Mouse (Mus musculus) retina, adult 2 months (tissue): Measurements from ENCODE around the gene Dchs1.
"Not testable (repeated sequence)": the region's sequence is repeated elsewhere in the genome, so short reads cannot be mapped to it uniquely, and the experiment has no call there.

Experiments
- DNase-seq: peaks from one replicate; pipeline ENCODE4 v3.0.0-alpha.2; 2012; ENCODE audit warnings: low read depth, low spot score

The Dchs1 gene

DNA sequence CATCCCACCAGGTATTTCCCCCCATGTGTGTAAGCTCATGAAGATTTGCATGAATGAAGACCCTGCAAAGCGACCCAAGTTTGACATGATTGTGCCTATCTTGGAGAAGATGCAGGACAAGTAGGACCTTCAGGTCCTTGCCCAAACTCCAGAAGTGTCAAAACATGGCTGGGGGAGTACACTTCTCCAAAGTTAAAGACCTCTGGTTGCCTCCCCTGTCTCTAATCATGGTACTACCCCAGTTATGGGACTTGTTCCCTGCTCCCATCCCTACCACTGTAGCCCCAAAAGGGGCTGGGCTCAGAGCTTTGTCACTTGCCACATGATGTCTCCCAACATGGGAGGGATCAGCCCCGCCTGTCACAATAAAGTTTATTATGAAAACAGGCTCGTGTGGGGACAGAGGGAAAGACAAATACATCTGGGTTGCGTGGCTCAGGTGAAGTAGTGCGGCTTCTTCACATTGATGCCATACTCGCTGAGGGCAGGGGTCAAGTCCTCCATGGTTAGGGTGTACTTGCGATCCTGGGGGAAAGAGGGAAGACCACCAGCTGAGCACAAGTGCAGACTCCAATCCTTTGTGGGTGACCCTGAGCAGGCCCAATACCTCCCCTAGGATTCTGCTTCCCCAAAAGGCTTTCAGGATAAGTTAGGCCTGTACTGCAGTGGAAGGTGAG lies 44.8 kb downstream of the Dchs1 start:
- not testable (repeated sequence) for DNase-seq

DNA sequence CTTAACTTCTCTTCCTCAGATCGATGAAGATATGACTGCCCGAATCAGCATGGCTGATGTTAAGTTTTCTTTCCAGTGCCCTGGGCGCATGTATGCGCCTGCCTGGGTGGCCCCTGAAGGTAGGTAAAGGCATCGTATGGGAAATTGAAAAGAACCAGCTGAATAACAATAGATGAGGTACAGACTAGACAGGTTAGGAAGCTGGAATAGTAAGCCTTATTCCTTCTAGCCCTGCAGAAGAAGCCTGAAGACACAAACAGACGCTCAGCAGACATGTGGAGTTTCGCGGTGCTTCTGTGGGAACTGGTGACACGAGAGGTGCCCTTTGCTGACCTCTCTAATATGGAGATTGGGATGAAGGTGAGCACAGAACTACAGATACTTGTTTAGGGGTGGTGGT lies 45.5 kb downstream of the Dchs1 start:
- no peak for DNase-seq

DNA sequence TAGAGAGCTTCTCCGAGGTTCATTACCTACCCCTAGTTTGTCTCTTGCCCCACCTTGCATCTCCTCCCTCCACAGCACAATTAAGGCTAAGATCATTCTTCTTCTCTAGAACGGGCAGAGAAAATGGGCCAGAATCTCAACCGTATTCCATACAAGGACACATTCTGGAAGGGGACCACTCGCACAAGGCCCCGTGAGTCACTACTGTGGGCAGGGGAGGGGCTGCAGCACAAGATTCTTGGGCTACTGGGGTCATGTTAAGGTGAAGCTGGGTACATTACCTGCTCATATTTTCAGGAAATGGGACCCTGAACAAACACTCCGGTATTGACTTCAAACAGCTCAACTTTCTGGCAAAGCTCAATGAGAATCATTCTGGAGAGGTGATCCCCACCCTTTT lies 46.6 kb downstream of the Dchs1 start:
- no peak for DNase-seq

DNA sequence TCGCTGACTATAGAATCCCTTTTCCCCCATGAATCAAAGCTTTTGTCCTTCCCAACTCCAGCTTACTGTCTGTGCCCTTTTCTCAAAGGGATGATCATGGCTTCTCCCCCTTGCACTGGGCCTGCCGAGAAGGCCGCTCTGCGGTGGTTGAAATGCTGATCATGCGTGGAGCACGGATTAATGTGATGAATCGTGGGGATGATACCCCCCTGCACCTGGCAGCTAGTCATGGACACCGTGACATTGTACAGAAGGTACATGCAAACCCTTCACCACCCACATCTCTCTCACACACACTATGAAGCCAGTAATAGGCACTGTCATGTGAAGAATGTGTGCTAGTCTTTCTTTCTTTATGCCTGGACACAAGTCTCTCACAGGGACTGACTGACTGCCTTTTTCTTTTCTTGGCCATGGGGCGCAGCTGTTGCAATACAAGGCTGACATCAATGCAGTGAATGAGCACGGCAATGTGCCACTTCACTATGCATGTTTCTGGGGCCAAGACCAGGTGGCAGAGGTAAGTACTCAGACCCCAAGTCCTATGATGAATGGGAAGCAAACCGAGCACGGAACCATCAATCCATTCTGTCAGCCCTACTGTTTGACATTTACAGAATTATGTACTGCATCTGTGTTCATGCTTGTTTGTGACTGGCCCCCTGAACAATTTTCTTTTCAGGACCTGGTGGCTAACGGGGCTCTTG lies 47.2 kb downstream of the Dchs1 start:
- DNase-seq: no peak

- no peak for DNase-seq
Observed at GRCm38 (mm10) chr7:105738948-105739347, 48.5 kb downstream of the Dchs1 start.

GRCm38 (mm10) chr7:105738286-105738685 lies 49.2 kb downstream of the Dchs1 start:
- no peak for DNase-seq

- DNase-seq: no peak
Observed at GRCm38 (mm10) chr7:105737648-105738047, 49.8 kb downstream of the Dchs1 start.

DNA sequence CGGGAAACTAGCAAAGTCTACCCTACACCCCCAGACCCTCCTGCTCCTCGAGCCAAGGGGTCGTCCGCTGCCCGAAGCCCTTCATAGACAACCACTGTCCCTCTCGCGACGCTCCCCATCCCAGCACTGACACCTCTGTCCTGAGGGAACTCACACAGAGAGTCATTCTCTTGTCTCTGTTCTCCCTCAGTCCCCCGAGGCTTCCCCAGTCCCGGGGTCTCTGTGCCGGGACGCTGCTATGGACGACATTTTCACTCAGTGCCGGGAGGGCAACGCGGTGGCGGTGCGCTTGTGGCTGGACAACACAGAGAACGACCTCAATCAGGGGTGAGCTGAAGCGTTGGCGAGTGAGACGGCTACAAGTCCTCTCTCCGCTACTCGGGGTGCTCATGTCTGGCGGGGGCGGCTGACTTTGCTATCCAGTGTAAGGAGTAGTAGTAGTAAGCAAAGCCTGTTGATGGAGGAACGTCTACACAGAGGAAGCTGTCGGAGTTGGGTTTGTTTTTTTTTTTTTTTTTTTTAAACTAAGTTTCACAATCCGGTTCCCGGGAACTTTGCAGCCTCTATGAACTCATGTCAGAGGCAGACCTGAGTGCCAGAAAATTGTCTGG lies 50.4 kb downstream of the Dchs1 start, which contains the start of gene Rrp8:
Gene Rrp8, minus strand, starts transcription at position 475 of the 611 bp plus-strand sequence.
- DNase-seq: no peak

GRCm38 (mm10) chr7:105736264-105736901 lies 51.1 kb downstream of the Dchs1 start, which contains the start of gene Ilk:
Ilk (plus strand) TSS chr7:105736592.
- DNase-seq: peak; percentile 82

DNA sequence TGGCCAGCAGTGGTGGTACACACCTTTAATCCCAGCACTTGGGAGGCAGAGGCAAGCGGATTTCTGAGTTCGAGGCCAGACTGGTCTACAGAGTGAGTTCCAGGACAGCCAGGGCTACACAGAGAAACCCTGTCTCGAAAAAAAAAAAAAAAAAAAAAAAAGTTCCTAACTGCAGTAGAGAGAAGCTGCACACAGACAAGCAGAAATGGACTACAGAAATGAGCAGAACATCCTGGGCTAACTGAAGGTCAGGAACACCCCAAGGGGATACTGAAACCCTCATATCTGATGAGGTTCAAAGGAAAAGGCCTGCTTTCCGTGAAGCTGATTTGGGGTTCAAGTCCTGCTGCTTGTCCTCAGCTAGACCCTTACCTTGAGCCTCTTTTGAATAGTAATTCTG lies 52.0 kb downstream of the Dchs1 start:
- DNase-seq: not testable (repeated sequence)

DNA sequence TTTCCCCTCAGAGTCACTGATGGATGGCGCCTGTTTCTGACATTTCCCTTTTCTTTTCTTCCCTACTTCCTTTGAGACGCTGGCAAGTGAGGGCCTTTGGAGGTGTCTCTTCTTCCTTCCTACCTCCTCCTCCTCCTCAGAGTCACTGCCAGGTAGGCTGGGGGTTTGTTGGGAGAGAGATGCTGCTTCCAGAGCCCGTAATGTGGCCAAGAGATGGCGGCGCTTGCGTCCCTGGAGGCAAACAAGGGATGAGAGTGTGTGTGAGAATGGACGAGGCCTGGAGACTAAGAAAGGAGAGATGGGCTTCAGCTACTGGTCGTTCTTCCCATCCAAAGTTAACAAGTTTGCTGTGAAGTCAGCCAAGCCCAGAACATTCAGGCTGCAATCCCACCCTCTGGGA lies 52.6 kb downstream of the Dchs1 start:
- no peak for DNase-seq

DNA sequence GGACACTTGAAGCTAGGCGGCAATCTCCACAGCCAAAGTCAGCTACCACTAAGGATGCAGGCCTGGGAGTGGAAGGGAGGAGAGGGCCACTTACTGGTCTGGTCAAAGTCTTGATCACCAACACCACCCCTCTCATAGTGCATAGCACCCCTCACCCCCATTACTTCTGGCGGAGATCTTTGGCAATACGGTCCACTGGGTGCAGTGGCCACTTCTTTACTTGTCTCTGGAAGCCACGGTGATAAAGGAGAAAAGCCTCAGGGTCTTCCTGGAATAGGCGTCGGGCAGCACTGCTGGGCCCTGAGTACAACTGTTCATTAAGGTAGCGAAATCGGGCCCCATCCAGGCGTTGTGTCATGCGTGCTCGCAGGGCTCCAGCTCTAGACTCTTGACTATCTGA lies 53.6 kb downstream of the Dchs1 start:
- no peak for DNase-seq

DNA sequence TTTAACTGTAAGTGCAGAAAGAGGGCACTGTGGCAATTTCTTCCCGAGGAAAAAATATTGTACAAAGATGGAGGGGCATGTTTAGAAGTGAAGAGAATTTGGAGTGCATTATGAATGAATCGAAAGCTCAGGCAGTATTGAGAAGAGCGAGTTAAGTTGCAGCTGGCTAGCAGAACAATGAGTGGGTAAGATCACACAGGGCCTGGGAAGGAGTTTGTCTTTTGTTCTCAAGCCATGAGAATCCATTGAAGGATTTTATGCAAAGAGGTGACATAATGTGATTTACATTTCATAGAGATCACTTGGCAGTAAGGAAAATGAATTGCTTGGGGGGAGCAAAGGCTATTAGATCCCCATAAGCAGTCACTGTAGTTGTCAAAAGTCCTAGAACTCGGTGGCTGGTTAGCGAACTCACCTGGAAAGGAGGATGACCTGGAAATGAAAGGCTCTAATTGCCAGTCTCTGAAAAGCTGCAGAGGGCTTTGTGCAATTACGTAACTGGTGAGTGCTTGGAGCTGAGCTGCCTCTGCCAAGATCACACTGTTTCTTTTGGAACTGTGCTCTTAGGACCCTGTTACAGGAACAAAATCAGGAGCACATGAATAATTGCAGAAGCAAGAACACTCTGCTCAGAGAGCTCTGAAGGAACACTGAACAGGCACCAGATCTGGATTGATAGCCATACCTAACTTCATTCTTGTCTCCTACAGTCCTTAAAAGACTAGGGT lies 58.6 kb downstream of the Dchs1 start:
- DNase-seq: no peak

GRCm38 (mm10) chr7:105726980-105727325 lies 60.5 kb downstream of the Dchs1 start:
- DNase-seq: no peak

DNA sequence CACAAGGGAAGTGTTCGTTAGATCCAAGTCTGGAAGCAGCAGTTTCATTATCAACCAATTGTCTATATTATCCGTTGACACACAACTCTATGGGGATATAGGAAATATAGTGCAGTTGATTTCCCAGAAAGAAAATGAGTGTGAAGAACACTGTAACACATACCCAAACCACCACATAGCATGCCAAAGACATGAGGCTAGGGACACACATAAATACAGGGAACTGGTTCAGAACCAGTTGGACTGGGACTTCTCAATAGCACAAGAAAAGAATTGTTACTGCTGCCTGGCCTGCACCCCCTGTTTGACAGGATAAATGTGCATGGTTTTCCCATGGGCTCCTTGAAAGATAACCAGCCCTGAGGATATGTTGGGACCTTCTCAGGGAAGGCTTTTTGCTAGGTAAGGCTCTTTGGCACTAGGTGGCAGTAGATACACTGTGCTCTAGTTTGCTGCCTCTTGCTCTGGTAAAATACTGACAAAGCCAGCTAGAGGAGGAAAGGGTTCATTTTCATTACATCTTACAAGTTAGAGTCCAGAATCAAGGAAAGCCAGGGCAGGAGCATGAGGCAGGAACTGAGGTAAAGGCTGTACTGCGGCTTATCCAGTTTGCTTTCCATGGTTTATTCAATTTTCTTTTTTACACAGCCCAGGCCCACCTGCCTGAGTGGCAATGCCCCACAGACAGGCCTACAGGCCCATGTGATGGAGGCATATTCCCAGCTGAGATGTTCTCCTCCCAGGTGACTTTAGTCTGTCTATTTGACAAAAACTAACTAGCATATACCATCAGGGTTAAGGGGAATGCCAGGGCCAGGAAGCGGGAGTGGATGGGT lies 61.1 kb downstream of the Dchs1 start:
- DNase-seq: no peak

GRCm38 (mm10) chr7:105721916-105722315 lies 65.5 kb downstream of the Dchs1 start:
- DNase-seq: no peak

DNA sequence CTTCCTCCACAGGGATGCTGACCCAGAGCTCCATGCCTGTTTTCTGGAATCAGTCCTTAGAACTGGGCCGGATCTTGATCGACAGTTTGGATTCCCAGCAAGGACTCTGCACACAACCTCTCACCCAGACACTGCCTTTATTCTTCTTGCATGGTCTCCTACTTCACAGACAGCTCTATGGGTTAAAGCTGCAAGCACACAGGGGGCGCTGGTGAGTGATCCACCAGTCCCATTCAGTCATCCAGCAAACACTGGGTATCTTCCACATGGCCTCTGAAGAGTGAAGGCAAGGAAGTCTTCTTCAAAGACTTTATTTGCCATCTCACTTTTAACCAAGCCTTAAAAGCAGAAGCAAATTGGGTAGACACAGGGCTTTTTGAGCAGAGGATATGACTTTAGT lies 72.1 kb downstream of the Dchs1 start:
- DNase-seq: no peak

GRCm38 (mm10) chr7:105708733-105709132 lies 78.7 kb downstream of the Dchs1 start:
- DNase-seq: no peak

- DNase-seq: no peak
Observed at GRCm38 (mm10) chr7:105703816-105704215, 83.6 kb downstream of the Dchs1 start.

- DNase-seq: no peak
Observed at GRCm38 (mm10) chr7:105703184-105703583, 84.3 kb downstream of the Dchs1 start.
